Mouse (Mus musculus) CH12.LX (cell line): ENCODE data around the gene Arl2.

ENCODE experiments used
- CTCF ChIP-seq, 2 experiments: IDR thresholded peaks in 1 of 2; conservative IDR thresholded peaks in 1 of 2; 2 replicates each; pipeline ENCODE4 v1.5.1; 2011 to 2012; ENCODE audit warnings: low read depth in 2 of 2, low read length in 2 of 2, improper control_type of control experiment in 1 of 2, inconsistent platforms in 1 of 2, mild to moderate bottlenecking in 1 of 2, moderate library complexity in 1 of 2
- E2F4 ChIP-seq: IDR thresholded peaks from 2 replicates; pipeline ENCODE4 v1.6.1; 2011; ENCODE audit warnings: low read depth, low read length, improper control_type of control experiment; ENCODE audit not compliant: insufficient replicate concordance
- ELF1 ChIP-seq: IDR thresholded peaks from 2 replicates; pipeline ENCODE4 v1.6.1; 2014; ENCODE audit warnings: low read depth, mild to moderate bottlenecking, inconsistent platforms, low read length, improper control_type of control experiment
- EP300 ChIP-seq: IDR thresholded peaks from 2 replicates; pipeline ENCODE4 v1.6.1; 2011; ENCODE audit warnings: low read length, improper control_type of control experiment
- HCFC1 ChIP-seq: IDR thresholded peaks from 2 replicates; pipeline ENCODE4 v1.6.1; 2012; ENCODE audit warnings: low read depth, mild to moderate bottlenecking, inconsistent platforms, low read length, improper control_type of control experiment
- JUND ChIP-seq: conservative IDR thresholded peaks from 2 replicates; pipeline ENCODE4 v1.6.1; 2011; ENCODE audit warnings: low read depth, low read length, improper control_type of control experiment
- MAX ChIP-seq: IDR thresholded peaks from 2 replicates; pipeline ENCODE4 v1.6.1; 2011; ENCODE audit warnings: low read length, improper control_type of control experiment
- MAZ ChIP-seq: IDR thresholded peaks from 2 replicates; pipeline ENCODE4 v1.6.1; 2012; ENCODE audit warnings: low read depth, mild to moderate bottlenecking, inconsistent platforms, low read length, improper control_type of control experiment, moderate library complexity
- MXI1 ChIP-seq: IDR thresholded peaks from 2 replicates; pipeline ENCODE4 v1.6.1; 2011; ENCODE audit warnings: mild to moderate bottlenecking, low read depth, low read length, improper control_type of control experiment
- NELFE ChIP-seq: IDR thresholded peaks from 2 replicates; pipeline ENCODE4 v1.6.1; 2011; ENCODE audit warnings: low read depth, low read length, improper control_type of control experiment
- POLR2A ChIP-seq: IDR thresholded peaks from 2 replicates; pipeline ENCODE4 v1.6.1; 2011; ENCODE audit warnings: low read depth, mild to moderate bottlenecking, improper control_type of control experiment, low read length
- TCF12 ChIP-seq: IDR thresholded peaks from 2 replicates; pipeline ENCODE4 v1.6.1; 2014; ENCODE audit warnings: low read depth, mild to moderate bottlenecking, inconsistent platforms, low read length, improper control_type of control experiment

DNA sequence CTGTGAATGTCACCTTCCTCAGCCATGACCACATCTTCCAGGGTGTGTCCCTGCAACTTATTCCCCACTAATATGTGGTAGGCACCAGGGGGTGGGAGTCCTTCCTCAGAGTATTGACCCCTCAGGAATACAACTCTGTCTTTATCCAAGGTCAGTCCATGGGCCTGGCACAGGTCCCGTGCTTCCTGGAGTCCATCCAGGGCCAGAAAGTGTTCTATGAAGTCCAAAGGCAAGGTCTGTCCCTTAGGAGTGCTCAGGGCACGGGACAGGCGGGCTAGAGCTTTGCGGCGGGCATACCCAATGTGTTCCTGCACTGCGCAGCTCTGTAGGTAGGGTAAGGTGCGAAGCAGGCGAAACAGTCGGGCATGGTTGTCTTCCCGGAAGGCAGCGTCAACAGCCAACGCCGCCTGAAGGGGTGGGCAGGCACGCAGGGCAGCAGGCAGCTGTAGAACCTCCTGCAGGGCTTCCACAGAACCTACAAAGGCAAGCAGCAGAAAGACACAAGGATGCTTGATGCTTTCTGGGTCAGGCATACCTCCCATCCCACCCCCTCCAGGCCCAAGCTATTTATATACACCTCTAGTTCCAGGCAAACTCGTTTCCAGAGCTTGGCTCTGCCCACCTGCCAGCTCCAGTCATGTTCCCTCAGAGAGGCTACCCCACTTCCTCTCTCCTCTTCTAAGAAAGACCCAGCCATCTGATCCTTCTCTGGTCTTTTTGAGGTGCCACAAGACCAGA is 25.1 kb downstream of the Arl2 start:
- TF ChIP-seq MAX (no peak), CTCF (conservative IDR thresholded peaks at IDR 0.05 in 1 of 2, IDR thresholded peaks at IDR 0.05 in 1 of 2; ENCODE audit: low read depth in 2 of 2, low read length in 2 of 2) (no peak), MAZ (no peak), JUND (no peak), MXI1 (no peak), HCFC1 (no peak), E2F4 (no peak), POLR2A (no peak), EP300 (no peak), ELF1 (no peak), NELFE (no peak), TCF12 (no peak)
